Mouse (Mus musculus): ENCODE measurements around the gene Uap1l1. TPM values are rescaled to one million over a fixed set of nuclear protein-coding genes. Genes with fewer than 3 reads are reported as not detected.

Gene Uap1l1
- polyA plus RNA-seq, 1 experiment from 2014 or later: 5.1 TPM

DNA sequence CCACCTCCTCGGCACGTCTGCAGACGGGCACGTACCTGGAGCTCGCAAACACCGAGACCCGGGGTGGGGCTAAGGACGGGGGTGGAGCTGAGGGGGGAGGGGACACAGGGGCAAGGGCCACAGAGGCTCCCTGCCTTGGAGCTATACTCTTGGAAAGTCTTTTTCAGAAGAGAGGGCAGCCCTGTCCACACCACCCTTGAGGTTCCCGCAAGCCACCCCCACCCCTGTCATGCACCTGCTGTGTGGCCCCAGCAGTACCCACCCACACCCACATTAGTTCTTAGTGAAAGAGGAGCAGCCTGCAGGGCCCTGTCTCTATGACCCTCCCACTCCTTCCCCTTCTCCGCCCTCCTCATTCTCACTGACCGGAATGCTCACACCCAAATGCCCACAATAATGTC is 54.0 kb downstream of the Uap1l1 start:
- WGBS: 2% methylated on average over 11 of the region's 11 CpGs
- Histone ChIP-seq H3K9me3 (ENCODE audit: control insufficient read depth, low read length) (no peaks in the 10 kb centered on the region), H3K27ac (ENCODE audit: low read depth, low read length) (no peak overlapping the region), H3K36me3 (ENCODE audit: control insufficient read depth, insufficient read depth, low read length) (no peaks in the 10 kb centered on the region), H3K4me3 (ENCODE audit: low read depth, low read length) (no peak overlapping the region), H3K4me2 (ENCODE audit: low read depth) (no peak overlapping the region), H3K9ac (ENCODE audit: low read length) (no peak overlapping the region), H3K27me3 (ENCODE audit: control insufficient read depth, insufficient read depth, low read length) (peaks cover 58% of the 10 kb centered on the region), H3K4me1 (ENCODE audit: control insufficient read depth, insufficient read depth, low read length) (no peaks in the 10 kb centered on the region)
- DNase-seq (ENCODE audit: low spot score) (no peak), ATAC-seq (ENCODE audit: insufficient read depth, low FRiP score, low TSS enrichment) (no peak)

DNA sequence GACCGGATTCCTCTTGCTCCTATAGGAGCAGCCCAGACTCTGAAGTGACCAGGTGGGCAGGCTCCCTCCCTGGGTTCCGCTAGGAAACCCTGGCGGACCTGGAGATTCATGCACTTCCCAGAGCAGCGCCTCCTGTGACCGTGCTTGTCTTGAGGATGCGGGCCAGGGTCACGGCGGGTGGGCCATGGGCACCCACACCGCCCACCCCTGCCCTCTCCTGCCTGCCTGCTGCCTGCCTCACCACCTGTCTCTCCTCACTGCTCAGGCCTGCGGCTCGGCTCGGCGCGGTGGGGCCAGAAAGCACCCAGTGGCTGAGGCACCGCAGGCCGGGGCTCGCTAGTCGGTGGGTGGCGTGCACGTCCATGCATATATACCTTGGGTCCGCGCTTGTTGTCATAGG is 54.5 kb downstream of the Uap1l1 start:
- Histone ChIP-seq H3K4me3 (ENCODE audit: low read depth, low read length) (no peak overlapping the region), H3K4me2 (ENCODE audit: low read depth) (no peak overlapping the region), H3K27me3 (ENCODE audit: control insufficient read depth, insufficient read depth, low read length) (peaks cover 58% of the 10 kb centered on the region), H3K36me3 (ENCODE audit: control insufficient read depth, insufficient read depth, low read length) (no peaks in the 10 kb centered on the region), H3K9ac (ENCODE audit: low read length) (no peak overlapping the region), H3K4me1 (ENCODE audit: control insufficient read depth, insufficient read depth, low read length) (no peaks in the 10 kb centered on the region), H3K9me3 (ENCODE audit: control insufficient read depth, low read length) (no peaks in the 10 kb centered on the region), H3K27ac (ENCODE audit: low read depth, low read length) (no peak overlapping the region)
- ATAC-seq (ENCODE audit: insufficient read depth, low FRiP score, low TSS enrichment): no peak
- WGBS: 2% methylated on average over 22 of the region's 22 CpGs
- peak; percentile 7 for DNase-seq (ENCODE audit: low spot score)

DNA sequence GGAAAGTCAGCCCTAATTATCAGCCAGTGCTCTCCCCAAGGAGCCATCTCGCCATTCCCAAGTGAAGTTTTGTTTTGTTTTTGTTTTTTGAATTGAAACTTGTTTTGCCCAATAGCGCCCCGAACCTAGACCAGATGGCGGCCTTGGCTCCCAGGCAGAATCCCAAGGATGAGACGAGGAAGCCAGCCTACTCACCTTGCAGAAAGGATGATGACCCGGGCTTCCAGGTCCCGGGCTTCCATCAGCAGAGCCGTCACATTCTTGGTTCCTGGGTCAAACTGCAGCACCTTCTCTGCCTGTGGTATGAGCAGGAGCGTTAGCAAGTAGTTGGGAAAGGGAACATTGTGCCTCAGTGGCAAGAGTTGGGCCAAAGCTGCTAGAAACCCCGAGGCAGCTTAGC is 55.3 kb downstream of the Uap1l1 start:
- peaks cover 63% of the 10 kb centered on the region for H3K27me3 ChIP-seq (ENCODE audit: control insufficient read depth, insufficient read depth, low read length)
- no peak overlapping the region for H3K27ac ChIP-seq (ENCODE audit: low read depth, low read length)
- H3K4me2 ChIP-seq (ENCODE audit: low read depth): no peak overlapping the region
- no peak overlapping the region for H3K4me3 ChIP-seq (ENCODE audit: low read depth, low read length)
- ATAC-seq (ENCODE audit: insufficient read depth, low FRiP score, low TSS enrichment) (no peak), DNase-seq (ENCODE audit: low spot score) (peak; percentile 4)
- WGBS: 58% methylated on average over 10 of the region's 10 CpGs
- H3K9ac ChIP-seq (ENCODE audit: low read length): no peak overlapping the region
- no peaks in the 10 kb centered on the region; the same call in 1 of the 2 replicates for H3K4me1 ChIP-seq (ENCODE audit: control insufficient read depth, insufficient read depth, low read length)
- H3K36me3 ChIP-seq (ENCODE audit: control insufficient read depth, insufficient read depth, low read length): no peaks in the 10 kb centered on the region
- no peaks in the 10 kb centered on the region for H3K9me3 ChIP-seq (ENCODE audit: control insufficient read depth, low read length)

Other genes with a start within 250 kb of the Uap1l1 start
- 53.7 and 57.8 TPM in 2 replicates for gene Nrarp, start 184.9 kb downstream of the Uap1l1 start, polyA plus RNA-seq (2014; fragmentation: Nextera tagmentation; extraction: Ambion mirVana)
- gene Tor4a, start 168.8 kb downstream of the Uap1l1 start, polyA plus RNA-seq (2014; fragmentation: Nextera tagmentation; extraction: Ambion mirVana): 1.6 and 1.9 TPM in 2 replicates
- 94.8 and 99.8 TPM in 2 replicates for gene Nelfb, start 154.2 kb downstream of the Uap1l1 start, polyA plus RNA-seq (2014; fragmentation: Nextera tagmentation; extraction: Ambion mirVana)
- not detected in 2 replicates for gene Stpg3, start 151.0 kb downstream of the Uap1l1 start, polyA plus RNA-seq (2014; fragmentation: Nextera tagmentation; extraction: Ambion mirVana)
- not detected in 2 replicates for gene Fam166a, start 146.9 kb downstream of the Uap1l1 start, polyA plus RNA-seq (2014; fragmentation: Nextera tagmentation; extraction: Ambion mirVana)
- 515 and 528 TPM in 2 replicates for gene Tubb4b, start 141.0 kb downstream of the Uap1l1 start, polyA plus RNA-seq (2014; fragmentation: Nextera tagmentation; extraction: Ambion mirVana)
- gene Slc34a3, start 131.3 kb downstream of the Uap1l1 start, polyA plus RNA-seq (2014; fragmentation: Nextera tagmentation; extraction: Ambion mirVana): not detected in 2 replicates
- gene Rnf224, start 128.9 kb downstream of the Uap1l1 start, polyA plus RNA-seq (2014; fragmentation: Nextera tagmentation; extraction: Ambion mirVana): not detected in 2 replicates
- gene Rnf208, start 123.4 kb downstream of the Uap1l1 start, polyA plus RNA-seq (2014; fragmentation: Nextera tagmentation; extraction: Ambion mirVana): 29.9 and 34.0 TPM in 2 replicates
- gene Cysrt1, start 123.2 kb downstream of the Uap1l1 start, polyA plus RNA-seq (2014; fragmentation: Nextera tagmentation; extraction: Ambion mirVana): not detected in 2 replicates
- 5.1 and 6.6 TPM in 2 replicates for gene AL732309.1, start 118.8 kb downstream of the Uap1l1 start, polyA plus RNA-seq (2014; fragmentation: Nextera tagmentation; extraction: Ambion mirVana)
- gene Tmem203, start 110.2 kb downstream of the Uap1l1 start, polyA plus RNA-seq (2014; fragmentation: Nextera tagmentation; extraction: Ambion mirVana): 11.4 and 13.0 TPM in 2 replicates
- gene Tprn, start 103.1 kb downstream of the Uap1l1 start, polyA plus RNA-seq (2014; fragmentation: Nextera tagmentation; extraction: Ambion mirVana): 4.0 and 5.3 TPM in 2 replicates
- gene Ssna1, start 93.2 kb downstream of the Uap1l1 start, polyA plus RNA-seq (2014; fragmentation: Nextera tagmentation; extraction: Ambion mirVana): 217 and 227 TPM in 2 replicates
- 120 and 128 TPM in 2 replicates for gene Anapc2, start 93.2 kb downstream of the Uap1l1 start, polyA plus RNA-seq (2014; fragmentation: Nextera tagmentation; extraction: Ambion mirVana)
- not detected in 2 replicates for gene Tmem210, start 77.5 kb downstream of the Uap1l1 start, polyA plus RNA-seq (2014; fragmentation: Nextera tagmentation; extraction: Ambion mirVana)
- gene Lrrc26, start 75.8 kb downstream of the Uap1l1 start, polyA plus RNA-seq (2014; fragmentation: Nextera tagmentation; extraction: Ambion mirVana): not detected in 2 replicates
- gene Grin1, start 46.5 kb downstream of the Uap1l1 start, polyA plus RNA-seq (2014; fragmentation: Nextera tagmentation; extraction: Ambion mirVana): 2.5 and 3.7 TPM in 2 replicates
- gene Man1b1, start 33.3 kb downstream of the Uap1l1 start, polyA plus RNA-seq (2014; fragmentation: Nextera tagmentation; extraction: Ambion mirVana): 65.8 and 87.4 TPM in 2 replicates
- 16.2 and 20.6 TPM in 2 replicates for gene Dpp7, start 9.3 kb downstream of the Uap1l1 start, polyA plus RNA-seq (2014; fragmentation: Nextera tagmentation; extraction: Ambion mirVana)
- gene Sapcd2, start 6.6 kb upstream of the Uap1l1 start, polyA plus RNA-seq (2014; fragmentation: Nextera tagmentation; extraction: Ambion mirVana): 49.2 and 53.7 TPM in 2 replicates
- gene Entpd2, start 30.2 kb upstream of the Uap1l1 start, polyA plus RNA-seq (2014; fragmentation: Nextera tagmentation; extraction: Ambion mirVana): 0.12 TPM in 1 of 2 replicates, not detected in the other
- 133 TPM in 2 replicates for gene Npdc1, start 33.7 kb upstream of the Uap1l1 start, polyA plus RNA-seq (2014; fragmentation: Nextera tagmentation; extraction: Ambion mirVana)
- 0.11 TPM in 1 of 2 replicates, not detected in the other for gene Fut7, start 57.6 kb upstream of the Uap1l1 start, polyA plus RNA-seq (2014; fragmentation: Nextera tagmentation; extraction: Ambion mirVana)
- 5.0 and 5.6 TPM in 2 replicates for gene Abca2, start 63.0 kb upstream of the Uap1l1 start, polyA plus RNA-seq (2014; fragmentation: Nextera tagmentation; extraction: Ambion mirVana)
- gene Clic3, start 91.2 kb upstream of the Uap1l1 start, polyA plus RNA-seq (2014; fragmentation: Nextera tagmentation; extraction: Ambion mirVana): 0.72 and 0.89 TPM in 2 replicates
- 22.0 and 26.3 TPM in 2 replicates for gene Paxx, start 95.4 kb upstream of the Uap1l1 start, polyA plus RNA-seq (2014; fragmentation: Nextera tagmentation; extraction: Ambion mirVana)
- gene Ptgds, start 104.4 kb upstream of the Uap1l1 start, polyA plus RNA-seq (2014; fragmentation: Nextera tagmentation; extraction: Ambion mirVana): 0.43 TPM in 1 of 2 replicates, not detected in the other
- not detected in 2 replicates for gene Lcn12, start 128.2 kb upstream of the Uap1l1 start, polyA plus RNA-seq (2014; fragmentation: Nextera tagmentation; extraction: Ambion mirVana)
- gene Fbxw5, start 135.1 kb upstream of the Uap1l1 start, polyA plus RNA-seq (2014; fragmentation: Nextera tagmentation; extraction: Ambion mirVana): 82.4 and 88.3 TPM in 2 replicates
- 4.4 and 5.1 TPM in 2 replicates for gene C8g, start 136.0 kb upstream of the Uap1l1 start, polyA plus RNA-seq (2014; fragmentation: Nextera tagmentation; extraction: Ambion mirVana)
- 29.5 and 34.7 TPM in 2 replicates for gene Traf2, start 181.3 kb upstream of the Uap1l1 start, polyA plus RNA-seq (2014; fragmentation: Nextera tagmentation; extraction: Ambion mirVana)
- gene Edf1, start 192.2 kb upstream of the Uap1l1 start, polyA plus RNA-seq (2014; fragmentation: Nextera tagmentation; extraction: Ambion mirVana): 340 and 345 TPM in 2 replicates
- 1.5 and 4.4 TPM in 2 replicates for gene Mamdc4, start 209.2 kb upstream of the Uap1l1 start, polyA plus RNA-seq (2014; fragmentation: Nextera tagmentation; extraction: Ambion mirVana)
- gene Phpt1, start 209.5 kb upstream of the Uap1l1 start, polyA plus RNA-seq (2014; fragmentation: Nextera tagmentation; extraction: Ambion mirVana): 161 and 167 TPM in 2 replicates
- gene Ajm1, start 216.1 kb upstream of the Uap1l1 start, polyA plus RNA-seq (2014; fragmentation: Nextera tagmentation; extraction: Ambion mirVana): 0.19 and 0.46 TPM in 2 replicates
- gene Rabl6, start 242.8 kb upstream of the Uap1l1 start, polyA plus RNA-seq (2014; fragmentation: Nextera tagmentation; extraction: Ambion mirVana): 62.3 and 64.4 TPM in 2 replicates

All from neural tube, embryonic 11.5 days (tissue).